ENCODE assay signal across 9 mouse cellular contexts in the genomic region with DNA sequence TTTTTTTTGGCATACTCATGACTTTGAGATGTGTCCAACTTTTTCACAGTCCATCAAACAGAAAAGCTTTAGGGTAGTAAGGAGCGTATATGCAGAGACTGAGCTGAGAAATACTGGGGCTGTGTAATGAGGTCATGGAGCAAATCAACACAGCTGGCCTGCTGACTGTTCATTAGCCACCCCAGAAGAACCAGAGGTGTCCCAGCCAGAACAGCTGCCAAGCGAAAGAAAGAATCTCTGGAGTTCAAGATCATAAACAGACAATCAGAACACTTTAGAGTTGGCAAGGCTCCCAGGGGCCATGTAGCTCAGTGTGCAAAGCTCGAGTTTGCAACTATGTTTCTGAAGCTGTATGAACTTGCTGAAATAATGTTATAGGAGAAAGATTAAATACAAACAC. TPM values are rescaled to one million over a fixed set of nuclear protein-coding genes. Genes with fewer than 3 reads are reported as not detected.
DNase-seq lines count a peak whose midpoint lies in the region; ATAC-seq lines count a peak whose summit lies in the region.
"Had no signal": no experiment of that assay in that cellular context is flagged by ENCODE, and none has a peak within 500 bp of the region (broad histone marks: within the 10 kb centered on the region; RNA-seq: fewer than 3 reads in every experiment).

No protein-coding gene starts in this region.

- no peak overlapping the region for H3K4me2 ChIP-seq in forebrain, embryonic 14.5 days (ENCODE audit: low read length)
- no peak overlapping the region for H3K4me2 ChIP-seq in forebrain, embryonic 16.5 days (ENCODE audit: low read length)
- no peak overlapping the region for H3K4me2 ChIP-seq in lung, embryonic 15.5 days

- no peaks in the 10 kb centered on the region for H3K9me3 ChIP-seq in forebrain, embryonic 14.5 days (replicated peaks; ENCODE audit: control insufficient read depth, low read length)
- H3K9me3 ChIP-seq in forebrain, embryonic 16.5 days (ENCODE audit: control insufficient read depth, low read length): no peaks in the 10 kb centered on the region
- H3K9me3 ChIP-seq in lung, embryonic 15.5 days: no peaks in the 10 kb centered on the region

- peak; percentile 48; the same call in 1 of the 2 replicates for ATAC-seq in forebrain, embryonic 14.5 days
- ATAC-seq in forebrain, embryonic 16.5 days: no peak
- ATAC-seq in lung, embryonic 15.5 days (ENCODE audit: borderline replicate concordance, extremely low read depth, low FRiP score, low TSS enrichment): peak; percentile 100

- WGBS in forebrain, embryonic 14.5 days: 49% methylated on average over 3 of the region's 3 CpGs
- WGBS in forebrain, embryonic 16.5 days: 47% methylated on average over 3 of the region's 3 CpGs
- WGBS in lung, embryonic 15.5 days: 33% methylated on average over 3 of the region's 3 CpGs

- no peak overlapping the region for H3K9ac ChIP-seq in forebrain, embryonic 14.5 days (ENCODE audit: low read length)
- no peak overlapping the region for H3K9ac ChIP-seq in forebrain, embryonic 16.5 days (replicated peaks; ENCODE audit: low read depth, low read length)
- H3K9ac ChIP-seq in lung, embryonic 15.5 days: no peak overlapping the region

- intact Hi-C loops in heart, postnatal 14 days (cut with DNase I): no loop called here

- no peak overlapping the region for H3K4me3 ChIP-seq in forebrain, embryonic 14.5 days (ENCODE audit: low read depth, low read length)
- no peak overlapping the region for H3K4me3 ChIP-seq in forebrain, embryonic 16.5 days (replicated peaks; ENCODE audit: low read length)
- H3K4me3 ChIP-seq in lung, embryonic 15.5 days: no peak overlapping the region

- H3K36me3 ChIP-seq in forebrain, embryonic 14.5 days (ENCODE audit: control insufficient read depth, insufficient read depth, low read length): no peaks in the 10 kb centered on the region
- no peaks in the 10 kb centered on the region for H3K36me3 ChIP-seq in forebrain, embryonic 16.5 days (ENCODE audit: control insufficient read depth, insufficient read depth)
- no peaks in the 10 kb centered on the region for H3K36me3 ChIP-seq in lung, embryonic 15.5 days

- no peaks in the 10 kb centered on the region for H3K4me1 ChIP-seq in forebrain, embryonic 14.5 days (ENCODE audit: control insufficient read depth, insufficient read depth, low read length)
- no peaks in the 10 kb centered on the region for H3K4me1 ChIP-seq in forebrain, embryonic 16.5 days (replicated peaks; ENCODE audit: control insufficient read depth, insufficient read depth, low read length)
- 0 out of 2 replicates have a peak, but pooled peaks cover 4% of the 10 kb centered on the region for H3K4me1 ChIP-seq in lung, embryonic 15.5 days

- H3K27me3 ChIP-seq in forebrain, embryonic 14.5 days (replicated peaks; ENCODE audit: control insufficient read depth, insufficient read depth, low read length): no peaks in the 10 kb centered on the region
- H3K27me3 ChIP-seq in forebrain, embryonic 16.5 days (replicated peaks; ENCODE audit: control insufficient read depth, insufficient read depth, low read length): no peaks in the 10 kb centered on the region
- no peaks in the 10 kb centered on the region for H3K27me3 ChIP-seq in lung, embryonic 15.5 days

- DNase-seq in forebrain, embryonic 14.5 days (ENCODE audit: low spot score): peak; percentile 34
- no peak for DNase-seq in lung, postnatal 36 days
- peak; percentile 9 to 49 for DNase-seq in heart, postnatal 14 days
- peak; percentile 11 for DNase-seq in skeletal muscle tissue, adult 2 months (ENCODE audit: low read depth, low spot score)
- no peak for DNase-seq in left cerebral cortex, adult 8-10 months (ENCODE audit: low spot score in 2 of 2)
- no peak for DNase-seq in layer of hippocampus, adult 18-20 months (ENCODE audit: low spot score in 2 of 2)
- DNase-seq: thymus, postnatal 36 days had no signal

- no peak overlapping the region for H3K27ac ChIP-seq in forebrain, embryonic 14.5 days (ENCODE audit: low read depth, low read length)
- no peak overlapping the region for H3K27ac ChIP-seq in forebrain, embryonic 16.5 days (ENCODE audit: low read length)
- no peak overlapping the region for H3K27ac ChIP-seq in lung, embryonic 15.5 days

RNA-seq across cellular contexts. Expression of a gene that starts 35.1 kb away (rescaled TPM):
- polyA plus RNA-seq in forebrain, embryonic 14.5 days (2014; fragmentation: Nextera tagmentation; extraction: Ambion mirVana): 0.30 TPM in 2 replicates
- polyA plus RNA-seq in forebrain, embryonic 16.5 days (2015; fragmentation: Nextera tagmentation; extraction: Ambion mirVana): 0.10 and 1.1 TPM in 2 replicates
- 2.9 and 3.2 TPM in 2 replicates for polyA plus RNA-seq in lung, embryonic 15.5 days (2015; fragmentation: Nextera tagmentation; extraction: Ambion mirVana)
- under 1 TPM; 0.27 to 0.65 TPM for total RNA-seq in heart, postnatal 14 days (2021)
- total RNA-seq in left cerebral cortex, adult 8-10 months (2022): 1 to 10 TPM; 3.7 to 5.5 (median 4.1) TPM
- total RNA-seq in layer of hippocampus, adult 18-20 months (2021): 1 to 10 TPM; 2.9 to 3.0 TPM

Comparison
In these comparisons a context has a peak if more than half of its experiments do, and no peak if none do; other contexts are left out.
1. DNase-seq: peak in forebrain, embryonic 14.5 days (single experiment), heart, postnatal 14 days (2 of 2) and skeletal muscle tissue, adult 2 months (single experiment); none in lung, postnatal 36 days (single experiment), left cerebral cortex, adult 8-10 months (0 of 2) and layer of hippocampus, adult 18-20 months (0 of 2).